ENCODE assay signal across 8 mouse cellular contexts in the genomic region with DNA sequence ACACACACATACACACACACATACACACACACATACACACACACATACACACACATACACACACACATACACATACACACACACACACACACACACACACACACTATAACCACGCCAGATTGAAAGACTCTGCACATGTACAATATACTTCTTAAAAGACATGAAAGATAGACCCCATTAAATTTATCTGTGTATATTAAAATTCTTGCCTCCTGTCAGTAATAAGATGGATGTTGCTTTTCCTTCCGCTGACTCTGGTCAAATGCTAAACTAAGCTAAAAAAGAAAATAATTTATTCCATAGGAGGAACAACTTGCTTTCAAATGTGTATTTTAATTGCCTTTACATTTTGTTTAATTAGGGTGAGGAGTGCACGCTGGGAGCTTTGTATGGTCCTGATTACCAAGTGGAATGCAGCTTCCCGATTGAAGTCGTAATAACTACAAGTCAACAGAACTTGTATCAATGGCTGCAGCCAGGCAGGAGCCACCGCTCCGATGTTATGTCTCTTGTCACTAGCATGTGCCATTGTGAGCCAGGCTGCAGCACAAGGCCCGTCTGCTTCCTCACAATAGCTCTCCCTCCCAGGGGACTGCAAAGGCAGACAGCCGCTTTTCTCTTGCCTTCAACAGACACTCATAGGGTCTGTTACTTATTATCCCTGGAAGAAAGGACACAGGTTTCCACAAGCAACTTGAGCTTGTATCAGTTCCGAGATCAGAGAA.
A peak's percentile ranks its signal among the peaks of the same experiment; 100 is the strongest.
DNase-seq lines count a peak whose midpoint lies in the region; ATAC-seq and TF ChIP-seq lines count a peak whose summit lies in the region.

No protein-coding gene starts in this region.

- peak; percentile 49 for DNase-seq in lung, embryonic 14.5 days
- no peak for DNase-seq in lung, postnatal 36 days
- peak; percentile 78 for DNase-seq in forebrain, embryonic 11.5 days (ENCODE audit: low spot score)
- peak; percentile 58 for DNase-seq in limb, embryonic 10.5 days (ENCODE audit: low spot score)
- peak; percentile 75 for DNase-seq in retina, embryonic 14.5 days (ENCODE audit: low spot score)
- no peak for DNase-seq in urinary bladder, postnatal 14 days (ENCODE audit: low spot score)
- no peak for DNase-seq in adrenal gland, postnatal 25 days
- DNase-seq in gastrocnemius, adult 18-20 months (ENCODE audit: low spot score) = no peak

- H3K9ac ChIP-seq in lung, embryonic 14.5 days = no peak overlapping the region
- H3K9ac ChIP-seq in forebrain, embryonic 11.5 days (ENCODE audit: low read length) = no peak overlapping the region

- TF ChIP-seq CTCF in lung, embryonic 14.5 days (IDR thresholded peaks at IDR 0.05; ENCODE audit: low read depth) = no peak

- no peaks in the 10 kb centered on the region for H3K9me3 ChIP-seq in lung, embryonic 14.5 days (ENCODE audit: low read depth, low read length)
- H3K9me3 ChIP-seq in forebrain, embryonic 11.5 days (ENCODE audit: control insufficient read depth, low read length) = no peaks in the 10 kb centered on the region
- H3K9me3 ChIP-seq in limb, embryonic 10.5 days (replicated peaks) = no peaks in the 10 kb centered on the region

- H3K27me3 ChIP-seq in lung, embryonic 14.5 days (ENCODE audit: insufficient read depth, low read length) = no peaks in the 10 kb centered on the region
- H3K27me3 ChIP-seq in forebrain, embryonic 11.5 days (ENCODE audit: control insufficient read depth, insufficient read depth, low read length) = no peaks in the 10 kb centered on the region; the same call in 1 of the 2 replicates
- no peaks in the 10 kb centered on the region for H3K27me3 ChIP-seq in limb, embryonic 10.5 days (ENCODE audit: low read depth, poor library complexity, severe bottlenecking)

- no peak for ATAC-seq in lung, embryonic 14.5 days (ENCODE audit: insufficient read depth)
- peak; percentile 88 for ATAC-seq in forebrain, embryonic 11.5 days (replicated peaks; ENCODE audit: low FRiP score)

- no peaks in the 10 kb centered on the region for H3K36me3 ChIP-seq in lung, embryonic 14.5 days (ENCODE audit: insufficient read depth)
- H3K36me3 ChIP-seq in forebrain, embryonic 11.5 days (ENCODE audit: control insufficient read depth, insufficient read depth, low read length) = no peaks in the 10 kb centered on the region
- H3K36me3 ChIP-seq in limb, embryonic 10.5 days = no peaks in the 10 kb centered on the region

- 12% methylated on average over 10 of the region's 10 CpGs for WGBS in lung, embryonic 14.5 days
- 10% methylated on average over 10 of the region's 10 CpGs for WGBS in forebrain, embryonic 11.5 days
- 19% methylated on average over 10 of the region's 10 CpGs for WGBS in limb, embryonic 10.5 days

- no peaks in the 10 kb centered on the region for H3K4me1 ChIP-seq in lung, embryonic 14.5 days (ENCODE audit: insufficient read depth)
- peaks cover 5% of the 10 kb centered on the region; the same call in 1 of the 2 replicates for H3K4me1 ChIP-seq in forebrain, embryonic 11.5 days (replicated peaks; ENCODE audit: control insufficient read depth, insufficient read depth, low read length)
- H3K4me1 ChIP-seq in limb, embryonic 10.5 days = peaks cover 19% of the 10 kb centered on the region

- H3K4me3 ChIP-seq in lung, embryonic 14.5 days (ENCODE audit: low read depth, low read length) = no peak overlapping the region
- H3K4me3 ChIP-seq in forebrain, embryonic 11.5 days (ENCODE audit: low read depth, low read length) = no peak overlapping the region
- no peak overlapping the region for H3K4me3 ChIP-seq in limb, embryonic 10.5 days

- peak overlapping the region; percentile 10; the same call in 1 of the 2 replicates for H3K4me2 ChIP-seq in lung, embryonic 14.5 days
- H3K4me2 ChIP-seq in forebrain, embryonic 11.5 days (ENCODE audit: low read depth, low read length, severe bottlenecking) = peak overlapping the region; percentile 12; the same call in 1 of the 2 replicates

- H3K27ac ChIP-seq in lung, embryonic 14.5 days (ENCODE audit: low read depth) = no peak overlapping the region
- H3K27ac ChIP-seq in forebrain, embryonic 11.5 days (ENCODE audit: low read depth, low read length) = no peak overlapping the region
- H3K27ac ChIP-seq in limb, embryonic 10.5 days = peak overlapping the region; percentile 64

Comparison
In these comparisons a context has a peak if more than half of its experiments do, and no peak if none do; other contexts are left out.
1. DNase-seq: peak in lung, embryonic 14.5 days (single experiment), forebrain, embryonic 11.5 days (single experiment), limb, embryonic 10.5 days (single experiment) and retina, embryonic 14.5 days (single experiment); none in lung, postnatal 36 days (single experiment), urinary bladder, postnatal 14 days (single experiment), adrenal gland, postnatal 25 days (single experiment) and gastrocnemius, adult 18-20 months (single experiment).